Mouse (Mus musculus): Measurements from ENCODE around the gene Acot2.

Gene Acot2

GRCm38 (mm10) chr12:84038691-84039111 lies 51.0 kb downstream of the Acot2 start, which contains the start of gene Gm49366:
Gm49366 (plus strand) TSS chr12:84038935.
- peak; percentile 51 for DNase-seq

- DNase-seq: no peak
These were observed 54.6 kb downstream of the Acot2 start for GRCm38 (mm10) chr12:84042248-84042647.

All from cerebellum, adult 8-10 months (tissue).